Mouse (Mus musculus) heart, postnatal 0 days (tissue): ENCODE measurements at regions not wholly inside any gene's neighbourhood (a gene's known extent, or its start where the extent isn't known, plus 50 kb on each side); places are given as distances from the start of the nearest gene placed in this dataset.

Source experiments
- CTCF ChIP-seq: IDR thresholded peaks from 2 replicates; pipeline ENCODE4 v1.5.1; 2016; ENCODE audit warnings: antibody characterized with exemption, control low read depth, low read depth
- EP300 ChIP-seq: IDR thresholded peaks from 2 replicates; pipeline ENCODE4 v1.6.1; 2016; ENCODE audit warnings: antibody characterized with exemption, low read depth

- no peak for TF ChIP-seq EP300
- TF ChIP-seq CTCF = no peak
These were observed 201.5 kb upstream of the Trib2 start for GRCm38 (mm10) chr12:16018237-16018636.
